In the genomic region with DNA sequence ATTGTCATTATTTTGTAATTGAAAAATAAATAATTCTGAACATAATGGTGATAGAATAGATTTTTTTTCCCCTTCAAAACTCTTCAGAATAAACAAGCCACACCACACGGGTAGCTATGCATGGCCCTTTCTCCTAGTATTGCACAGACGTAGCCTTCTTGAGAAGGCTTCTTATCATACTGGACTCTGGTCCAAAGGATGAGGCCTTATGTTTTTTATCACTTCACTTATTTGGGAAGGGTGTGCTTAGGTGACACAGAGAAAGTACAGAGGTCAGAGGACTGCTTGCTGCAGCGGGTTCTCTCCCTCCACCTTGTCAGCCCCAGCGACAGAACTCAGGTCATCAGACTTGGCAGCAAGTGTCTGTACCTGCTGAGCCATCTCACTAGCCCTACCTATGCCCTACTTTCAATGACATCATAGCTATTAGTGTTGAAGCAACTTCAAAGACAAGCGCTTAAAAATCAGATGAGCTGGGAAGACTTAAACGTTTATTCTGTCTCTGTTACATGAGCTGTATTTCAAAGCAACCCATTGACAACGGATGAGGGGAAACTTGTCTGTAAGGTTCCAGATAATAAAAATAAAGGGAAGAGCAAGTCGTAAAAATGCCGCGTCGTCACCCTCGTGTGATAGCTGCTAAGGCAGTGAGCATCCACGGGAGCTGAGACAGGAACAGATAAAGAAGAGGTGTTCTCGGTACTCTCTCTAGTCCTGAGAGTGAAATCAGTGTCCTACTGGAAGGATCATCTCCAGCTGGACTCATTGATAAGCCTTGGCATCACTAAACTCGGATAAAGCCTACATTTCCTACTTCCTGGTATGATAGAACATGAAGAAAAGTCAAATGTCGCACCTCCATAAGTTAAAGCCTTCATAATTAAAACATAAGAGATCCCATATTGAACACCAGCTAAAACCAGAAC, we compare ENCODE assay signal across 32 mouse cellular contexts.
DNase-seq lines count a peak whose midpoint lies in the region; ATAC-seq and TF ChIP-seq lines count a peak whose summit lies in the region.
"Had no signal": no experiment of that assay in that cellular context is flagged by ENCODE, and none has a peak within 500 bp of the region (broad histone marks: within the 10 kb centered on the region; RNA-seq: fewer than 3 reads in every experiment).

No protein-coding gene starts in this region.

- H3K4me3 ChIP-seq in heart, postnatal 0 days (ENCODE audit: low read depth, low read length), result no peak overlapping the region
- no peak overlapping the region for H3K4me3 ChIP-seq in intestine, embryonic 16.5 days (ENCODE audit: low read length)
- no peak overlapping the region for H3K4me3 ChIP-seq in forebrain, embryonic 14.5 days (ENCODE audit: low read depth, low read length)
- H3K4me3 ChIP-seq: embryonic facial prominence, embryonic 13.5 days; forebrain, embryonic 10.5 days; gastrocnemius, adult 2 months; heart, embryonic 12.5 days; hindbrain, embryonic 15.5 days; megakaryocyte, embryonic 14.5 days; midbrain, embryonic 12.5 days; myocyte; neural tube, embryonic 12.5 days had no signal

- TF ChIP-seq CTCF in heart, postnatal 0 days (IDR thresholded peaks at IDR 0.05; ENCODE audit: low read depth), result no peak

- no peak for ATAC-seq in heart, postnatal 0 days (ENCODE audit: insufficient read depth, low read depth)
- peak; percentile 80 for ATAC-seq in intestine, embryonic 16.5 days
- ATAC-seq in forebrain, embryonic 14.5 days, result no peak
- ATAC-seq: forebrain, embryonic 16.5 days; lung, postnatal 0 days; Patski had no signal

- intact Hi-C loops in heart, postnatal 25 days (cut with DNase I), result no loop called here

- no peak for TF ChIP-seq EP300 in heart, postnatal 0 days (IDR thresholded peaks at IDR 0.05; ENCODE audit: low read depth)

- peak; percentile 56 for DNase-seq in heart, adult 11 months
- DNase-seq in heart, postnatal 25 days (ENCODE audit: low spot score), result no peak
- DNase-seq in heart, postnatal 0 days (ENCODE audit: low spot score), result no peak
- no peak for DNase-seq in heart, postnatal 4 days
- peak; percentile 60 for DNase-seq in yolk sac, embryonic 10.5 days (ENCODE audit: low spot score)
- no peak for DNase-seq in forebrain, embryonic 14.5 days (ENCODE audit: low spot score)
- DNase-seq in embryo, embryonic 11 days, result no peak
- DNase-seq: adrenal gland, postnatal 10 days; cerebellum, adult 11 months; cerebellum, adult 9-11 months; gastrocnemius, adult 2 months; gastrocnemius, postnatal 36 days; kidney, adult 11 months; kidney, postnatal 14 days; lung, adult 18-20 months; lung, postnatal 4 days; right cerebral cortex, adult 18-20 months; right cerebral cortex, postnatal 4 days had no signal

- H3K36me3 ChIP-seq in heart, postnatal 0 days (replicated peaks; ENCODE audit: control insufficient read depth, insufficient read depth, low read length), result no peaks in the 10 kb centered on the region
- no peaks in the 10 kb centered on the region for H3K36me3 ChIP-seq in intestine, embryonic 16.5 days (ENCODE audit: control insufficient read depth, insufficient read depth, low read length)
- H3K36me3 ChIP-seq in forebrain, embryonic 14.5 days (ENCODE audit: control insufficient read depth, insufficient read depth, low read length), result no peaks in the 10 kb centered on the region
- H3K36me3 ChIP-seq: embryonic facial prominence, embryonic 13.5 days; forebrain, embryonic 10.5 days; heart, embryonic 12.5 days; hindbrain, embryonic 15.5 days; midbrain, embryonic 12.5 days; neural tube, embryonic 12.5 days had no signal

- H3K27me3 ChIP-seq in heart, postnatal 0 days (ENCODE audit: control insufficient read depth, insufficient read depth, low read length), result no peaks in the 10 kb centered on the region
- H3K27me3 ChIP-seq in intestine, embryonic 16.5 days (replicated peaks; ENCODE audit: control insufficient read depth, insufficient read depth, low read length), result no peaks in the 10 kb centered on the region
- no peaks in the 10 kb centered on the region for H3K27me3 ChIP-seq in forebrain, embryonic 14.5 days (replicated peaks; ENCODE audit: control insufficient read depth, insufficient read depth, low read length)
- H3K27me3 ChIP-seq: CH12.LX; embryonic facial prominence, embryonic 13.5 days; heart, embryonic 12.5 days; hindbrain, embryonic 15.5 days; midbrain, embryonic 12.5 days; neural tube, embryonic 12.5 days; Patski had no signal

- peaks cover 21% of the 10 kb centered on the region; the same call in 1 of the 2 replicates for H3K4me1 ChIP-seq in heart, postnatal 0 days (ENCODE audit: control insufficient read depth, insufficient read depth)
- peaks cover 11% of the 10 kb centered on the region; the same call in 1 of the 2 replicates for H3K4me1 ChIP-seq in intestine, embryonic 16.5 days (ENCODE audit: control insufficient read depth, insufficient read depth, low read length)
- H3K4me1 ChIP-seq in forebrain, embryonic 14.5 days (ENCODE audit: control insufficient read depth, insufficient read depth, low read length), result no peaks in the 10 kb centered on the region
- H3K4me1 ChIP-seq: embryonic facial prominence, embryonic 13.5 days; forebrain, embryonic 10.5 days; hindbrain, embryonic 15.5 days; midbrain, embryonic 12.5 days; neural tube, embryonic 12.5 days had no signal

- peak overlapping the region; percentile 90 for H3K27ac ChIP-seq in heart, postnatal 0 days (ENCODE audit: low read depth)
- peak overlapping the region; percentile 65; the same call in 1 of the 2 replicates for H3K27ac ChIP-seq in intestine, embryonic 16.5 days (ENCODE audit: low read length)
- no peak overlapping the region for H3K27ac ChIP-seq in forebrain, embryonic 14.5 days (ENCODE audit: low read depth, low read length)
- H3K27ac ChIP-seq: embryonic facial prominence, embryonic 13.5 days; hindbrain, embryonic 15.5 days; midbrain, embryonic 12.5 days; neural tube, embryonic 12.5 days had no signal

- no peak overlapping the region for H3K9ac ChIP-seq in heart, postnatal 0 days (replicated peaks; ENCODE audit: low read depth, low read length)
- H3K9ac ChIP-seq in intestine, embryonic 16.5 days (ENCODE audit: low read depth, low read length), result no peak overlapping the region
- no peak overlapping the region for H3K9ac ChIP-seq in forebrain, embryonic 14.5 days (ENCODE audit: low read length)
- H3K9ac ChIP-seq: embryonic facial prominence, embryonic 13.5 days; heart, embryonic 12.5 days; hindbrain, embryonic 15.5 days; midbrain, embryonic 12.5 days; neural tube, embryonic 12.5 days had no signal

- WGBS in heart, postnatal 0 days, result 66% methylated on average over 16 of the region's 16 CpGs
- 63% methylated on average over 16 of the region's 16 CpGs for WGBS in intestine, embryonic 16.5 days
- WGBS in forebrain, embryonic 14.5 days, result 94% methylated on average over 16 of the region's 16 CpGs

- H3K9me3 ChIP-seq in heart, postnatal 0 days (replicated peaks; ENCODE audit: control insufficient read depth, low read length), result peaks cover 10% of the 10 kb centered on the region
- peaks cover 10% of the 10 kb centered on the region; the same call in 1 of the 2 replicates for H3K9me3 ChIP-seq in intestine, embryonic 16.5 days (ENCODE audit: control insufficient read depth, low read length)
- no peaks in the 10 kb centered on the region for H3K9me3 ChIP-seq in forebrain, embryonic 14.5 days (replicated peaks; ENCODE audit: control insufficient read depth, low read length)
- H3K9me3 ChIP-seq: embryonic facial prominence, embryonic 13.5 days; forebrain, embryonic 10.5 days; hindbrain, embryonic 15.5 days; midbrain, embryonic 12.5 days; neural tube, embryonic 12.5 days had no signal

- H3K4me2 ChIP-seq in heart, postnatal 0 days (ENCODE audit: low read depth, low read length), result no peak overlapping the region
- no peak overlapping the region for H3K4me2 ChIP-seq in intestine, embryonic 16.5 days (ENCODE audit: low read depth, low read length)
- H3K4me2 ChIP-seq in forebrain, embryonic 14.5 days (ENCODE audit: low read length), result no peak overlapping the region
- H3K4me2 ChIP-seq: embryonic facial prominence, embryonic 13.5 days; heart, embryonic 12.5 days; hindbrain, embryonic 15.5 days; liver, embryonic 11.5 days; midbrain, embryonic 12.5 days; neural tube, embryonic 12.5 days had no signal

Comparison
In these comparisons a context has a peak if more than half of its experiments do, and no peak if none do; other contexts are left out.
1. DNase-seq: peak in heart, adult 11 months (single experiment) and yolk sac, embryonic 10.5 days (single experiment); none in heart, postnatal 25 days (single experiment), heart, postnatal 0 days (single experiment), heart, postnatal 4 days (single experiment), forebrain, embryonic 14.5 days (single experiment) and embryo, embryonic 11 days (single experiment).